Mouse (Mus musculus) G1E (cell line): ENCODE data around the gene Map3k5. TPM values are rescaled to one million over a fixed set of nuclear protein-coding genes. Genes with fewer than 3 reads are reported as not detected.

Source experiments
- ATAC-seq: 2 replicates; pipeline ENCODE4 v1.8.0; 2016; ENCODE audit warnings: mild to moderate bottlenecking; ENCODE audit not compliant: insufficient number of reproducible peaks, poor library complexity, low FRiP score, severe bottlenecking; ENCODE audit errors: extremely low read depth
- DNase-seq: peaks from one replicate; pipeline ENCODE4 v3.0.0; 2012; ENCODE audit warnings: low spot score
- H3K27me3 ChIP-seq: 2 replicates; pipeline ENCODE4 v1.6.1; 2012; ENCODE audit warnings: mild to moderate bottlenecking, low read length, inconsistent platforms; ENCODE audit not compliant: insufficient read depth
- H3K36me3 ChIP-seq: replicated peaks from 2 replicates; pipeline ENCODE3; 2012; ENCODE audit warnings: mild to moderate bottlenecking, inconsistent platforms
- H3K4me1 ChIP-seq: 2 replicates; pipeline ENCODE4 v1.6.1; 2012; ENCODE audit warnings: low read depth, low read length, inconsistent platforms, mixed read lengths; ENCODE audit not compliant: insufficient read depth
- H3K4me3 ChIP-seq: 2 replicates; pipeline ENCODE4 v1.5.1; 2012; ENCODE audit warnings: low read depth, mild to moderate bottlenecking, inconsistent platforms, low read length, moderate library complexity, mixed read lengths
- H3K9me3 ChIP-seq: replicated peaks from 2 replicates; pipeline ENCODE4 v1.6.1; 2012; ENCODE audit warnings: inconsistent platforms
- CTCF ChIP-seq: IDR thresholded peaks from 2 replicates; pipeline ENCODE4 v1.5.1; 2012; ENCODE audit warnings: low read depth, low read length, inconsistent platforms, mixed read lengths
- GATA1 ChIP-seq: IDR thresholded peaks from 2 replicates; pipeline ENCODE4 v1.6.1; 2012; ENCODE audit warnings: borderline replicate concordance, low read length, inconsistent platforms, mixed read lengths
- GATA2 ChIP-seq: IDR thresholded peaks from 2 replicates; pipeline ENCODE4 v1.6.1; 2012; ENCODE audit warnings: low read depth, low read length, inconsistent platforms, borderline replicate concordance
- POLR2AphosphoS5 ChIP-seq: IDR thresholded peaks from 2 replicates; pipeline ENCODE4 v1.6.1; 2012; ENCODE audit warnings: low read depth, low read length, inconsistent platforms; ENCODE audit not compliant: insufficient replicate concordance
- TAL1 ChIP-seq: conservative IDR thresholded peaks from 2 replicates; pipeline ENCODE4 v1.6.1; 2012; ENCODE audit warnings: low read depth, low read length, inconsistent platforms, mixed read lengths
- polyA plus RNA-seq: library from polyadenylated mRNA; stranded (reverse); fragments of >175 nt; gene quantifications from 2 replicates; pipeline ENCODE4 v1.2.3, GENCODE M21; 2012
- total RNA-seq, 2 experiments: library from RNA; stranded (forward) in 1 of 2; stranded (reverse) in 1 of 2; fragments of 200-1000 nt in 1 of 2; fragments of >200 nt in 1 of 2; fragmentation: Nextera tagmentation in 1 of 2; gene quantifications; 2 replicates each; pipeline ENCODE4 v1.2.3; 2014 to 2017

Map3k5 gene
- total and polyA plus RNA-seq, 3 experiments: 0.18 to 1.4 (median 1.3) TPM

- H3K36me3 ChIP-seq: peaks cover 75% of the 10 kb centered on the region
- H3K4me1 ChIP-seq: peaks cover 4% of the 10 kb centered on the region; the same call in 1 of the 2 replicates
- TF ChIP-seq POLR2AphosphoS5: no peak
- TF ChIP-seq TAL1: no peak
- TF ChIP-seq CTCF: no peak
- no peak for TF ChIP-seq GATA2
- no peak for TF ChIP-seq GATA1
- DNase-seq: no peak
- no peak for ATAC-seq
- no peaks in the 10 kb centered on the region for H3K9me3 ChIP-seq
- no peak overlapping the region for H3K4me3 ChIP-seq
- H3K27me3 ChIP-seq: no peaks in the 10 kb centered on the region
Observed at GRCm38 (mm10) chr10:19900191-19900590, 34.1 kb upstream of the Map3k5 start.

GRCm38 (mm10) chr10:19901992-19902391 lies 32.3 kb upstream of the Map3k5 start:
- DNase-seq (no peak), ATAC-seq (no peak)
- Histone ChIP-seq H3K27me3 (no peaks in the 10 kb centered on the region), H3K9me3 (no peaks in the 10 kb centered on the region), H3K4me3 (no peak overlapping the region), H3K36me3 (peaks cover 65% of the 10 kb centered on the region), H3K4me1 (peaks cover 7% of the 10 kb centered on the region)
- no peak for TF ChIP-seq TAL1
- TF ChIP-seq POLR2AphosphoS5: no peak
- no peak for TF ChIP-seq CTCF

GRCm38 (mm10) chr10:19904077-19904820 lies 30.0 kb upstream of the Map3k5 start:
- TF ChIP-seq GATA1: no peak
- no peak for TF ChIP-seq TAL1
- TF ChIP-seq CTCF: no peak
- no peak for TF ChIP-seq GATA2
- no peak for TF ChIP-seq POLR2AphosphoS5

GRCm38 (mm10) chr10:19907246-19907804 lies 26.9 kb upstream of the Map3k5 start, which contains the start of gene Pex7:
TSS of gene Pex7 (minus strand) at chr10:19907689.
- Histone ChIP-seq H3K4me1 (peaks cover 9% of the 10 kb centered on the region), H3K4me3 (peak within 1 kb of the TSS; percentile 88), H3K9me3 (no peaks in the 10 kb centered on the region), H3K27me3 (no peaks in the 10 kb centered on the region), H3K36me3 (peaks cover 25% of the 10 kb centered on the region)
- TF ChIP-seq GATA1 (no peak), CTCF (peak; percentile 90), TAL1 (no peak)
- peak; percentile 82 for DNase-seq
- peak; percentile 90 for ATAC-seq

More at GRCm38 (mm10) chr10:19904077-19904820, 30.0 kb upstream of the Map3k5 start:
- Histone ChIP-seq H3K27me3 (no peaks in the 10 kb centered on the region), H3K4me3 (no peak overlapping the region), H3K9me3 (no peaks in the 10 kb centered on the region), H3K4me1 (peaks cover 9% of the 10 kb centered on the region), H3K36me3 (peaks cover 44% of the 10 kb centered on the region)
- ATAC-seq (no peak), DNase-seq (no peak)

GRCm38 (mm10) chr10:19908076-19908475 lies 26.2 kb upstream of the Map3k5 start:
- TF ChIP-seq TAL1 (no peak), POLR2AphosphoS5 (no peak), CTCF (no peak), GATA2 (no peak), GATA1 (no peak)
- no peak for DNase-seq

GRCm38 (mm10) chr10:19910516-19910915 lies 23.8 kb upstream of the Map3k5 start:
- TF ChIP-seq CTCF (no peak), TAL1 (no peak), GATA2 (no peak), POLR2AphosphoS5 (no peak), GATA1 (no peak)
- peaks cover 4% of the 10 kb centered on the region for H3K36me3 ChIP-seq

More at GRCm38 (mm10) chr10:19908076-19908475, 26.2 kb upstream of the Map3k5 start:
- no peak overlapping the region for H3K4me3 ChIP-seq
- H3K9me3 ChIP-seq: no peaks in the 10 kb centered on the region
- no peak for ATAC-seq
- no peaks in the 10 kb centered on the region for H3K27me3 ChIP-seq
- H3K36me3 ChIP-seq: peaks cover 21% of the 10 kb centered on the region
- peaks cover 9% of the 10 kb centered on the region for H3K4me1 ChIP-seq

More at GRCm38 (mm10) chr10:19910516-19910915, 23.8 kb upstream of the Map3k5 start:
- no peaks in the 10 kb centered on the region for H3K9me3 ChIP-seq
- H3K4me3 ChIP-seq: no peak overlapping the region
- peaks cover 7% of the 10 kb centered on the region; the same call in 1 of the 2 replicates for H3K27me3 ChIP-seq
- peaks cover 8% of the 10 kb centered on the region; the same call in 1 of the 2 replicates for H3K4me1 ChIP-seq
- DNase-seq (no peak), ATAC-seq (no peak)
